Mouse (Mus musculus): ENCODE results near the gene Eps8l1. TPM values are rescaled to one million over a fixed set of nuclear protein-coding genes. Genes with fewer than 3 reads are reported as not detected.

Gene Eps8l1
- polyA plus RNA-seq, 1 experiment = 2.9 TPM

GRCm38 (mm10) chr7:4440549-4440948, 19.9 kb upstream of the Eps8l1 start:
- H3K27ac ChIP-seq (ENCODE audit: insufficient read depth, low read length) = no peak overlapping the region
- no peak for TF ChIP-seq CTCF (IDR thresholded peaks at IDR 0.05; ENCODE audit: borderline replicate concordance, insufficient read depth, low read length)
- peaks cover 2% of the 10 kb centered on the region; the same call in 1 of the 2 replicates for H3K4me1 ChIP-seq (ENCODE audit: control insufficient read depth, insufficient read depth, low read length)
- no peak overlapping the region for H3K4me3 ChIP-seq (ENCODE audit: insufficient read depth, low read length)

GRCm38 (mm10) chr7:4445216-4445791, 15.2 kb upstream of the Eps8l1 start, which contains the start of gene Rdh13:
TSS of gene Rdh13 (minus strand) at chr7:4445649.
- TF ChIP-seq CTCF (IDR thresholded peaks at IDR 0.05; ENCODE audit: borderline replicate concordance, insufficient read depth, low read length) = no peak
- peak; percentile 77 for TF ChIP-seq POLR2A (IDR thresholded peaks at IDR 0.05; ENCODE audit: low read depth, low read length)
- Histone ChIP-seq H3K27ac (ENCODE audit: insufficient read depth, low read length) (peak within 1 kb of the TSS; percentile 67), H3K4me1 (ENCODE audit: control insufficient read depth, insufficient read depth, low read length) (peaks cover 2% of the 10 kb centered on the region; the same call in 1 of the 2 replicates), H3K4me3 (ENCODE audit: insufficient read depth, low read length) (peak within 1 kb of the TSS; percentile 65)

- TF ChIP-seq CTCF (IDR thresholded peaks at IDR 0.05; ENCODE audit: borderline replicate concordance, insufficient read depth, low read length) (no peak), POLR2A (IDR thresholded peaks at IDR 0.05; ENCODE audit: low read depth, low read length) (no peak)
Measured at GRCm38 (mm10) chr7:4447138-4447537, 13.3 kb upstream of the Eps8l1 start.

GRCm38 (mm10) chr7:4448439-4448838, 12.0 kb upstream of the Eps8l1 start:
- Histone ChIP-seq H3K27ac (ENCODE audit: insufficient read depth, low read length) (no peak overlapping the region), H3K4me1 (ENCODE audit: control insufficient read depth, insufficient read depth, low read length) (peaks cover 2% of the 10 kb centered on the region; the same call in 1 of the 2 replicates), H3K4me3 (ENCODE audit: insufficient read depth, low read length) (no peak overlapping the region)
- TF ChIP-seq CTCF (IDR thresholded peaks at IDR 0.05; ENCODE audit: borderline replicate concordance, insufficient read depth, low read length) (no peak), POLR2A (IDR thresholded peaks at IDR 0.05; ENCODE audit: low read depth, low read length) (no peak)

More at GRCm38 (mm10) chr7:4447138-4447537, 13.3 kb upstream of the Eps8l1 start:
- Histone ChIP-seq H3K4me3 (ENCODE audit: insufficient read depth, low read length) (no peak overlapping the region), H3K27ac (ENCODE audit: insufficient read depth, low read length) (no peak overlapping the region), H3K4me1 (ENCODE audit: control insufficient read depth, insufficient read depth, low read length) (peaks cover 2% of the 10 kb centered on the region; the same call in 1 of the 2 replicates)

- no peak for TF ChIP-seq POLR2A (IDR thresholded peaks at IDR 0.05; ENCODE audit: low read depth, low read length)
- TF ChIP-seq CTCF (IDR thresholded peaks at IDR 0.05; ENCODE audit: borderline replicate concordance, insufficient read depth, low read length) = no peak
- Histone ChIP-seq H3K4me3 (ENCODE audit: insufficient read depth, low read length) (no peak overlapping the region), H3K4me1 (ENCODE audit: control insufficient read depth, insufficient read depth, low read length) (peaks cover 2% of the 10 kb centered on the region; the same call in 1 of the 2 replicates), H3K27ac (ENCODE audit: insufficient read depth, low read length) (no peak overlapping the region)
Measured at GRCm38 (mm10) chr7:4449211-4449610, 11.3 kb upstream of the Eps8l1 start.

- Histone ChIP-seq H3K27ac (ENCODE audit: insufficient read depth, low read length) (no peak overlapping the region), H3K4me3 (ENCODE audit: insufficient read depth, low read length) (no peak overlapping the region), H3K4me1 (ENCODE audit: control insufficient read depth, insufficient read depth, low read length) (no peaks in the 10 kb centered on the region)
- TF ChIP-seq POLR2A (IDR thresholded peaks at IDR 0.05; ENCODE audit: low read depth, low read length) (no peak), CTCF (IDR thresholded peaks at IDR 0.05; ENCODE audit: borderline replicate concordance, insufficient read depth, low read length) (no peak)
Measured at GRCm38 (mm10) chr7:4452644-4453043, 7.8 kb upstream of the Eps8l1 start.

GRCm38 (mm10) chr7:4464194-4464824, 3.8 kb downstream of the Eps8l1 start:
- Histone ChIP-seq H3K4me3 (ENCODE audit: insufficient read depth, low read length) (no peak overlapping the region), H3K4me1 (ENCODE audit: control insufficient read depth, insufficient read depth, low read length) (no peaks in the 10 kb centered on the region), H3K27ac (ENCODE audit: insufficient read depth, low read length) (no peak overlapping the region)
- TF ChIP-seq POLR2A (IDR thresholded peaks at IDR 0.05; ENCODE audit: low read depth, low read length) (no peak), CTCF (IDR thresholded peaks at IDR 0.05; ENCODE audit: borderline replicate concordance, insufficient read depth, low read length) (no peak)

- Histone ChIP-seq H3K4me1 (ENCODE audit: control insufficient read depth, insufficient read depth, low read length) (0 out of 2 replicates have a peak, but pooled peaks cover 4% of the 10 kb centered on the region), H3K4me3 (ENCODE audit: insufficient read depth, low read length) (no peak overlapping the region), H3K27ac (ENCODE audit: insufficient read depth, low read length) (no peak overlapping the region)
- TF ChIP-seq POLR2A (IDR thresholded peaks at IDR 0.05; ENCODE audit: low read depth, low read length) = no peak
- no peak for TF ChIP-seq CTCF (IDR thresholded peaks at IDR 0.05; ENCODE audit: borderline replicate concordance, insufficient read depth, low read length)
Measured at GRCm38 (mm10) chr7:4467801-4468200, 7.3 kb downstream of the Eps8l1 start.

- Histone ChIP-seq H3K4me3 (ENCODE audit: insufficient read depth, low read length) (peak overlapping the region; percentile 32), H3K27ac (ENCODE audit: insufficient read depth, low read length) (no peak overlapping the region), H3K4me1 (ENCODE audit: control insufficient read depth, insufficient read depth, low read length) (0 out of 2 replicates have a peak, but pooled peaks cover 4% of the 10 kb centered on the region)
- peak; percentile 31; the same call in 1 of the 2 replicates for TF ChIP-seq POLR2A (IDR thresholded peaks at IDR 0.05; ENCODE audit: low read depth, low read length)
- no peak for TF ChIP-seq CTCF (IDR thresholded peaks at IDR 0.05; ENCODE audit: borderline replicate concordance, insufficient read depth, low read length)
Measured at GRCm38 (mm10) chr7:4470275-4471178, 10.1 kb downstream of the Eps8l1 start.

All from embryonic fibroblast, embryonic 13.5 days (primary cell).